Mouse (Mus musculus) stomach, embryonic 14.5 days (tissue): ENCODE measurements around the gene Cnst. TPM values are rescaled to one million over a fixed set of nuclear protein-coding genes. Genes with fewer than 3 reads are reported as not detected.

Source experiments
- ATAC-seq: fragments of 200-750 bp; cut with Nextera tagmentation; 2 replicates; pipeline ENCODE4 v1.8.0; 2017; ENCODE audit warnings: low read depth, moderate TSS enrichment; ENCODE audit not compliant: insufficient number of reproducible peaks, insufficient read depth, low FRiP score
- H3K27ac ChIP-seq: fragments of 300-500 bp; sonication (generic); 2 replicates; pipeline ENCODE4 v1.5.1; 2014; ENCODE audit warnings: mild to moderate bottlenecking, low read length, moderate library complexity, mixed read lengths
- H3K27me3 ChIP-seq: fragments of 300-500 bp; sonication (generic); 2 replicates; pipeline ENCODE4 v1.6.1; 2014; ENCODE audit warnings: low read length, control low read depth, mixed read lengths; ENCODE audit not compliant: control insufficient read depth, insufficient read depth
- H3K36me3 ChIP-seq: fragments of 300-500 bp; sonication (generic); 2 replicates; pipeline ENCODE4 v1.6.1; 2014; ENCODE audit warnings: mild to moderate bottlenecking, control low read depth, low read length, moderate library complexity, mixed read lengths; ENCODE audit not compliant: control insufficient read depth, insufficient read depth
- H3K4me1 ChIP-seq: fragments of 300-500 bp; sonication (generic); 2 replicates; pipeline ENCODE4 v1.6.1; 2014; ENCODE audit warnings: low read length, control low read depth, mixed read lengths; ENCODE audit not compliant: control insufficient read depth, insufficient read depth
- H3K4me2 ChIP-seq: fragments of 300-500 bp; sonication (generic); replicated peaks from 2 replicates; pipeline ENCODE4 v1.6.1; 2014; ENCODE audit warnings: low read depth, low read length, control low read depth
- H3K4me3 ChIP-seq: fragments of 300-500 bp; sonication (generic); 2 replicates; pipeline ENCODE4 v1.5.1; 2014; ENCODE audit warnings: low read depth, low read length, control low read depth
- H3K9ac ChIP-seq: fragments of 300-500 bp; sonication (generic); replicated peaks from 2 replicates; pipeline ENCODE4 v1.6.1; 2014; ENCODE audit warnings: low read depth, mild to moderate bottlenecking, control low read depth, low read length, moderate library complexity, mixed read lengths
- H3K9me3 ChIP-seq: fragments of 300-500 bp; sonication (generic); 2 replicates; pipeline ENCODE4 v1.6.1; 2016; ENCODE audit warnings: low read depth, low read length, control low read depth; ENCODE audit not compliant: control insufficient read depth
- WGBS: fragments of 180-500 bp; shearing (Covaris S2); extraction: QIAGEN DNeasy Blood & Tissue Kit; methylation state at CpG from one replicate; pipeline ENCODE4 v1.1.7; 2014; 5-methylcytosine and 5-hydroxymethylcytosine counted together
- polyA plus RNA-seq: library from polyadenylated mRNA; unstranded; fragments of >200 nt; fragmentation: Nextera tagmentation; extraction: Ambion mirVana; gene quantifications from 2 replicates; pipeline ENCODE4 v1.2.1, GENCODE M21; 2014

The Cnst gene
- polyA plus RNA-seq, 1 experiment from 2014 or later, result 15.7 TPM

- Histone ChIP-seq H3K4me3 (no peak overlapping the region), H3K27me3 (no peaks in the 10 kb centered on the region), H3K4me2 (no peak overlapping the region), H3K36me3 (no peaks in the 10 kb centered on the region), H3K9me3 (no peaks in the 10 kb centered on the region), H3K9ac (no peak overlapping the region), H3K27ac (no peak overlapping the region), H3K4me1 (peaks cover 18% of the 10 kb centered on the region)
- 89% methylated on average over 5 of the region's 5 CpGs for WGBS
- ATAC-seq, result no peak
Observed at GRCm38 (mm10) chr1:179548996-179549752, 3.0 kb downstream of the Cnst start.

- peaks cover 12% of the 10 kb centered on the region; the same call in 1 of the 2 replicates for H3K4me1 ChIP-seq
- no peak for ATAC-seq
- no peak overlapping the region for H3K9ac ChIP-seq
- H3K9me3 ChIP-seq, result no peaks in the 10 kb centered on the region
- no peak overlapping the region for H3K27ac ChIP-seq
- H3K27me3 ChIP-seq, result no peaks in the 10 kb centered on the region
- 87% methylated on average over 3 of the region's 3 CpGs for WGBS
- H3K36me3 ChIP-seq, result no peaks in the 10 kb centered on the region
- H3K4me3 ChIP-seq, result no peak overlapping the region
- H3K4me2 ChIP-seq, result no peak overlapping the region
Observed at GRCm38 (mm10) chr1:179551336-179551735, 5.2 kb downstream of the Cnst start.

- ATAC-seq, result no peak
- no peak overlapping the region for H3K4me2 ChIP-seq
- H3K4me3 ChIP-seq, result no peak overlapping the region
- H3K9ac ChIP-seq, result no peak overlapping the region
- H3K27me3 ChIP-seq, result no peaks in the 10 kb centered on the region
- H3K4me1 ChIP-seq, result peaks cover 12% of the 10 kb centered on the region; the same call in 1 of the 2 replicates
- no peak overlapping the region for H3K27ac ChIP-seq
- no peaks in the 10 kb centered on the region for H3K9me3 ChIP-seq
- H3K36me3 ChIP-seq, result no peaks in the 10 kb centered on the region
- 73% methylated on average over 4 of the region's 4 CpGs for WGBS
Observed at GRCm38 (mm10) chr1:179551921-179552320, 5.8 kb downstream of the Cnst start.

- Histone ChIP-seq H3K4me2 (no peak overlapping the region), H3K36me3 (no peaks in the 10 kb centered on the region), H3K4me1 (peaks cover 6% of the 10 kb centered on the region; the same call in 1 of the 2 replicates), H3K27me3 (no peaks in the 10 kb centered on the region), H3K27ac (peak overlapping the region; percentile 23; the same call in 1 of the 2 replicates), H3K9ac (no peak overlapping the region), H3K9me3 (no peaks in the 10 kb centered on the region), H3K4me3 (no peak overlapping the region)
- 49% methylated on average over 7 of the region's 7 CpGs for WGBS
- peak; percentile 56; the same call in 1 of the 2 replicates for ATAC-seq
Observed at GRCm38 (mm10) chr1:179552751-179553150, 6.6 kb downstream of the Cnst start.

- Histone ChIP-seq H3K36me3 (no peaks in the 10 kb centered on the region), H3K27me3 (no peaks in the 10 kb centered on the region), H3K4me1 (no peaks in the 10 kb centered on the region), H3K27ac (peak overlapping the region; percentile 23; the same call in 1 of the 2 replicates), H3K9me3 (no peaks in the 10 kb centered on the region), H3K9ac (no peak overlapping the region), H3K4me3 (no peak overlapping the region), H3K4me2 (no peak overlapping the region)
- WGBS, result 61% methylated on average over 5 of the region's 5 CpGs
- no peak for ATAC-seq
Observed at GRCm38 (mm10) chr1:179553197-179553948, 7.2 kb downstream of the Cnst start.

- Histone ChIP-seq H3K9ac (no peak overlapping the region), H3K27me3 (no peaks in the 10 kb centered on the region), H3K4me3 (no peak overlapping the region), H3K4me1 (no peaks in the 10 kb centered on the region), H3K9me3 (no peaks in the 10 kb centered on the region), H3K4me2 (no peak overlapping the region), H3K36me3 (no peaks in the 10 kb centered on the region), H3K27ac (no peak overlapping the region)
- 84% methylated on average over 4 of the region's 4 CpGs for WGBS
- ATAC-seq, result no peak
Observed at GRCm38 (mm10) chr1:179553949-179554347, 7.8 kb downstream of the Cnst start.

GRCm38 (mm10) chr1:179556921-179557320 lies 10.8 kb downstream of the Cnst start:
- ATAC-seq, result no peak
- no peak overlapping the region for H3K9ac ChIP-seq
- no peaks in the 10 kb centered on the region for H3K27me3 ChIP-seq
- no peaks in the 10 kb centered on the region for H3K4me1 ChIP-seq
- 85% methylated on average over 3 of the region's 3 CpGs for WGBS
- H3K27ac ChIP-seq, result no peak overlapping the region
- H3K4me3 ChIP-seq, result no peak overlapping the region
- no peaks in the 10 kb centered on the region for H3K36me3 ChIP-seq
- H3K9me3 ChIP-seq, result no peaks in the 10 kb centered on the region
- H3K4me2 ChIP-seq, result no peak overlapping the region

- Histone ChIP-seq H3K9ac (no peak overlapping the region), H3K4me3 (no peak overlapping the region), H3K9me3 (no peaks in the 10 kb centered on the region), H3K36me3 (no peaks in the 10 kb centered on the region), H3K27ac (no peak overlapping the region), H3K4me1 (no peaks in the 10 kb centered on the region), H3K4me2 (no peak overlapping the region), H3K27me3 (no peaks in the 10 kb centered on the region)
- ATAC-seq, result no peak
- WGBS, result 72% methylated on average over 11 of the region's 11 CpGs
Observed at GRCm38 (mm10) chr1:179559446-179560194, 13.4 kb downstream of the Cnst start.
